Mouse (Mus musculus): Measurements from ENCODE around the gene Cpsf7. TPM values are rescaled to one million over a fixed set of nuclear protein-coding genes. Genes with fewer than 3 reads are reported as not detected.

Gene Cpsf7
- polyA plus RNA-seq, 1 experiment from 2014 or later, result 47.6 TPM

DNA sequence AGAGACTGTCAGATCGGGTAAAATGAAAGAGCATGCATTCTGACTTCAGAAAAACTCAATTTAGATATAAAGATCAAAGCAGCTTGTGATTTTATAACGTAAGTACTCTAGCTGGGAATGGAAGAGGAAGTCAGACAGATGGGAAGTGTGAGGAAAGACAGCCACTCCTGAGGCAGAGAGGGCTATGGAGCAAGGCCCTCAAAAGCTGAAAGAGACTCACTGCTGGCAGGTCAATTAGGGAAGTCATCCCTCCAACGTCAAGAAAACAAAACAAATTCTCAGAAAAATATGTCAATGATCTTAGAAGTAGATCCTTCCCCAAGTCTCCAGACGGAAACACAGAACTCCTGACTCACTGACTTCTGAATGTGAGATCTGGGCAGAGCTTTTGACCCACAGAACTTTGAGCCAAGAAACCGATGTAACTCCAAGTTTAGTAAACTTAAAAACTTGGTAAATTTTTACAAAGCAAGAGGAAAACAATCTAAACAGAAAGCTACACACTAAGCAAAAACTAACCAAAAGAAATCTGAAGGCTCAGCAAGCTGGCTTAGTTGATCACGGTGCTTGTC is 14.2 kb upstream of the Cpsf7 start:
- no peak overlapping the region for H3K9ac ChIP-seq (ENCODE audit: low read length)
- H3K27ac ChIP-seq (ENCODE audit: low read length), result no peak overlapping the region
- peaks cover 7% of the 10 kb centered on the region; the same call in 1 of the 2 replicates for H3K36me3 ChIP-seq (ENCODE audit: control insufficient read depth, insufficient read depth, low read length)
- no peaks in the 10 kb centered on the region for H3K27me3 ChIP-seq (ENCODE audit: control insufficient read depth, insufficient read depth, low read depth, low read length)
- WGBS, result 66% methylated on average over 6 of the region's 6 CpGs
- no peaks in the 10 kb centered on the region for H3K4me1 ChIP-seq (replicated peaks; ENCODE audit: control insufficient read depth, insufficient read depth, low read length)
- ATAC-seq (ENCODE audit: low read depth), result no peak
- no peak overlapping the region for H3K4me2 ChIP-seq (ENCODE audit: low read depth, low read length)
- H3K4me3 ChIP-seq (ENCODE audit: low read length), result no peak overlapping the region
- no peaks in the 10 kb centered on the region for H3K9me3 ChIP-seq (ENCODE audit: control insufficient read depth, low read length)

- no peak for ATAC-seq (ENCODE audit: low read depth)
- H3K27me3 ChIP-seq (ENCODE audit: control insufficient read depth, insufficient read depth, low read depth, low read length), result no peaks in the 10 kb centered on the region
- peaks cover 6% of the 10 kb centered on the region for H3K4me1 ChIP-seq (replicated peaks; ENCODE audit: control insufficient read depth, insufficient read depth, low read length)
- no peak overlapping the region for H3K27ac ChIP-seq (ENCODE audit: low read length)
- no peak overlapping the region for H3K4me2 ChIP-seq (ENCODE audit: low read depth, low read length)
- no peaks in the 10 kb centered on the region for H3K9me3 ChIP-seq (ENCODE audit: control insufficient read depth, low read length)
- H3K36me3 ChIP-seq (ENCODE audit: control insufficient read depth, insufficient read depth, low read length), result peaks cover 6% of the 10 kb centered on the region
- H3K9ac ChIP-seq (ENCODE audit: low read length), result no peak overlapping the region
- 49% methylated on average over 1 of the region's 1 CpGs for WGBS
- no peak overlapping the region for H3K4me3 ChIP-seq (ENCODE audit: low read length)
Observed at GRCm38 (mm10) chr19:10520355-10520754, 4.7 kb upstream of the Cpsf7 start.

DNA sequence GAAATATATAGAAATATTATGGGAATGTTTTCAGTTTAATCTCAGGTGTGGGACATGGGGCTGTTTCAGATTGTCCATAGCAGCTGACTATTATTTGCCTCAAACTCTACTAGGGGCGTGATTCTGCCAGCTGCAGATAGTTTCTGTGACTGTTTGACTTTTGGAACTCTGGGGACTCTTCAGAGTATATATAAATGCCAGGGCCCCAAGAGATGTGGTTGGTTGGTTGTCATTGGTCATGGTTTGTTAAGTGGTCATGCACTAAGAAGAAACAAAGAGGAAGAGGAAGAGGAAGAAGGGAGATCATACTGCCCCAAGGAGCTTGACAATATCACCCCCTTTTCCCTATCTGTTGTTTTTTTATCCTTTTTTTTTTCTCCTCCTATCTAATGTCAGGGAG is 3.1 kb upstream of the Cpsf7 start:
- no peak for ATAC-seq (ENCODE audit: low read depth)
- no peak overlapping the region for H3K27ac ChIP-seq (ENCODE audit: low read length)
- no peaks in the 10 kb centered on the region for H3K9me3 ChIP-seq (ENCODE audit: control insufficient read depth, low read length)
- H3K27me3 ChIP-seq (ENCODE audit: control insufficient read depth, insufficient read depth, low read depth, low read length), result no peaks in the 10 kb centered on the region
- H3K4me1 ChIP-seq (replicated peaks; ENCODE audit: control insufficient read depth, insufficient read depth, low read length), result peaks cover 14% of the 10 kb centered on the region
- H3K4me3 ChIP-seq (ENCODE audit: low read length), result no peak overlapping the region
- peaks cover 1% of the 10 kb centered on the region; the same call in 1 of the 2 replicates for H3K36me3 ChIP-seq (ENCODE audit: control insufficient read depth, insufficient read depth, low read length)
- no peak overlapping the region for H3K9ac ChIP-seq (ENCODE audit: low read length)
- H3K4me2 ChIP-seq (ENCODE audit: low read depth, low read length), result no peak overlapping the region
- 75% methylated on average over 1 of the region's 1 CpGs for WGBS

DNA sequence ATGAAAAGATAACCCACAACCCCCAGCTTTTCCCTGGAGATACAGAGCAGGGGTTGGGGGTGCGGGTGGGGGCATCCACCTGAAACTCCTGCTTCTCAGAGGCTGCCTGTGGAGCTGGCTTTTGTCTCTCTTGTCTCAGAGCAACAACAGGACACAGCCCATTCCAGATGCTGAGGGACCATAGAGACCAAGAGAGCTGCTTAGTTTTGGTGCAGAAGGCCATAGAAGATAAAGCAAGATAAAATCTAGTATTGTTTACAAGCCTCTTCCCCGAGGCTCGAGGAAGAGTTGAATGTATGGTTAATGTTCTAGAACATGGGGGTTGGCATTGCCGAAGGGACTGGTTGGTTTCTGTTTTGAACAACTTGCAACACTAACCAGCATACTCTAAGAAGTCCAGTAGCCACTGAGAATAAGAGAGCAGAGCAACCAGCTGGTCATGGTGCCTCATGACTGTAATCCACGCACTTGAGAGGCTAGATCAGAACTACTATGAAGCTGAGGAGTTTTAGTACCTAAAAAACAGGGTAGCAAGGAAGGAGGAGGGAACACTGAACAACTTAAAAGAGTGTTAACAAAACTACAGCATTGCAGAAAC is 1.5 kb upstream of the Cpsf7 start:
- no peak for ATAC-seq (ENCODE audit: low read depth)
- no peaks in the 10 kb centered on the region for H3K27me3 ChIP-seq (ENCODE audit: control insufficient read depth, insufficient read depth, low read depth, low read length)
- no peak overlapping the region for H3K27ac ChIP-seq (ENCODE audit: low read length)
- H3K9ac ChIP-seq (ENCODE audit: low read length), result no peak overlapping the region
- no peak overlapping the region for H3K4me3 ChIP-seq (ENCODE audit: low read length)
- WGBS, result 65% methylated on average over 5 of the region's 5 CpGs
- no peak overlapping the region for H3K4me2 ChIP-seq (ENCODE audit: low read depth, low read length)
- peaks cover 15% of the 10 kb centered on the region for H3K4me1 ChIP-seq (replicated peaks; ENCODE audit: control insufficient read depth, insufficient read depth, low read length)
- peaks cover 3% of the 10 kb centered on the region; the same call in 1 of the 2 replicates for H3K36me3 ChIP-seq (ENCODE audit: control insufficient read depth, insufficient read depth, low read length)
- no peaks in the 10 kb centered on the region for H3K9me3 ChIP-seq (ENCODE audit: control insufficient read depth, low read length)

DNA sequence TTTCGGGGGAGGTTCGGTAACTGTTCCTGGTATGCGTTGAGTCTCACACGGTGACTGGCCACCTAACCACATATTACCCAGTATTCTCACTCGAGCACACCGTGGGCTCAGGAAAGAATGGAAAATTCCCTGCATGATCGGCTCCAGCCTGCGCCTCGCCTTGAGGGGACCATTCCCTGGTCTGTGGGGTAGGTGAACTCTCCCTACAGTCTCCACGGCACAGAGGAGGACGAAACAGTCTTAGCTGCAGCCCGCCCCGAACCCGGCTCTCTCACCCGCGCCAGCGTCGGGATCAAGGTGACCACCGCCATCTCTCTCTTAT is 321 bp upstream of the Cpsf7 start:
- ATAC-seq (ENCODE audit: low read depth), result no peak
- Histone ChIP-seq H3K36me3 (ENCODE audit: control insufficient read depth, insufficient read depth, low read length) (peaks cover 3% of the 10 kb centered on the region; the same call in 1 of the 2 replicates), H3K4me2 (ENCODE audit: low read depth, low read length) (peak overlapping the region; percentile 81), H3K4me3 (ENCODE audit: low read length) (peak overlapping the region; percentile 97), H3K4me1 (replicated peaks; ENCODE audit: control insufficient read depth, insufficient read depth, low read length) (peaks cover 15% of the 10 kb centered on the region), H3K27ac (ENCODE audit: low read length) (peak overlapping the region; percentile 98), H3K9ac (ENCODE audit: low read length) (peak overlapping the region; percentile 100), H3K27me3 (ENCODE audit: control insufficient read depth, insufficient read depth, low read depth, low read length) (no peaks in the 10 kb centered on the region), H3K9me3 (ENCODE audit: control insufficient read depth, low read length) (no peaks in the 10 kb centered on the region)
- 1% methylated on average over 19 of the region's 19 CpGs for WGBS

GRCm38 (mm10) chr19:10525910-10526309 is 844 bp downstream of the Cpsf7 start, which contains the start of gene Sdhaf2:
Sdhaf2 (minus strand) TSS chr19:10526142.
- no peaks in the 10 kb centered on the region for H3K9me3 ChIP-seq (ENCODE audit: control insufficient read depth, low read length)
- ATAC-seq (ENCODE audit: low read depth), result no peak
- H3K4me2 ChIP-seq (ENCODE audit: low read depth, low read length), result peak within 1 kb of the TSS; percentile 81
- H3K36me3 ChIP-seq (ENCODE audit: control insufficient read depth, insufficient read depth, low read length), result peaks cover 11% of the 10 kb centered on the region
- no peaks in the 10 kb centered on the region for H3K27me3 ChIP-seq (ENCODE audit: control insufficient read depth, insufficient read depth, low read depth, low read length)
- H3K4me1 ChIP-seq (replicated peaks; ENCODE audit: control insufficient read depth, insufficient read depth, low read length), result peaks cover 15% of the 10 kb centered on the region
- H3K9ac ChIP-seq (ENCODE audit: low read length), result peak within 1 kb of the TSS; percentile 100
- peak within 1 kb of the TSS; percentile 98 for H3K27ac ChIP-seq (ENCODE audit: low read length)
- 0% methylated on average over 11 of the region's 11 CpGs for WGBS
- H3K4me3 ChIP-seq (ENCODE audit: low read length), result peak within 1 kb of the TSS; percentile 97

DNA sequence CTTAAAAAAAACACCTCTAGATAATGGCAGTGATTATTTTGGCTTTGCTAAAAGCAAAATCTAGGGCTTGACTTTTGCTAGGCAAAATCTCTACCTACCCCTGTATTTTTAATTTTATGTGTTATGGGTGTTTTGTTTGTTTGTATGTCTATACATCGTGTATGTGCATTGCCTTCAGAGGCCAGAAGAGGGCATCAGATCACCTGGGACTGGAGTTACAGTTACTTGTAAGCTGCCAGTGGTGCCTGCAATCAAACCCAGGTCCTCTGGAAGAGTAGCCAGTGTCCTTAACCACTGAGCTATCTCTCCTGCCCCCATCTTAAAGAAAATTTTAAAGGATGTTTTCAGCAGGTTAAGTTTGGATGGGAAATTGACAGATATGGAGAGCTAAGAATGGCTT is 5.0 kb downstream of the Cpsf7 start:
- peaks cover 36% of the 10 kb centered on the region for H3K36me3 ChIP-seq (ENCODE audit: control insufficient read depth, insufficient read depth, low read length)
- H3K9me3 ChIP-seq (ENCODE audit: control insufficient read depth, low read length), result no peaks in the 10 kb centered on the region
- WGBS, result 92% methylated on average over 1 of the region's 1 CpGs
- no peak for ATAC-seq (ENCODE audit: low read depth)
- no peak overlapping the region for H3K9ac ChIP-seq (ENCODE audit: low read length)
- H3K4me3 ChIP-seq (ENCODE audit: low read length), result no peak overlapping the region
- H3K27me3 ChIP-seq (ENCODE audit: control insufficient read depth, insufficient read depth, low read depth, low read length), result no peaks in the 10 kb centered on the region
- no peak overlapping the region for H3K27ac ChIP-seq (ENCODE audit: low read length)
- peaks cover 9% of the 10 kb centered on the region for H3K4me1 ChIP-seq (replicated peaks; ENCODE audit: control insufficient read depth, insufficient read depth, low read length)
- no peak overlapping the region for H3K4me2 ChIP-seq (ENCODE audit: low read depth, low read length)

DNA sequence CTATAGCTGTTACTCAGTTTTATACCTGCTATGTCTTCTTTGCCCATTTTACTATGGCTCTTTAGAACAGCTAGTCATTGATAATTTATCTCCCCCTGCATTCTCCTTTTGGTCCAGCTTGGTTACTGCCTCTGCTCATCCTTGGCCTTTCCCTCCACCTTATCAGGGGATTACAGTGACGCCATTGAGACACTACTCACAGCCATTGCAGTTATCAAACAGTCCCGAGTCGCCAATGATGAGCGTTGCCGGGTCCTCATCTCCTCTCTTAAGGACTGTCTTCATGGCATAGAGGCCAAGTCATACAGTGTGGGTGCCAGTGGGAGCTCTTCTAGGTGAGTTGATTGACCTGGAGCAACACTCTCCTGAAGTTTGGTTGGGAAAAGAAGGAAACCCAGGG is 14.4 kb downstream of the Cpsf7 start:
- Histone ChIP-seq H3K36me3 (ENCODE audit: control insufficient read depth, insufficient read depth, low read length) (peaks cover 65% of the 10 kb centered on the region), H3K4me3 (ENCODE audit: low read length) (no peak overlapping the region), H3K27me3 (ENCODE audit: control insufficient read depth, insufficient read depth, low read depth, low read length) (no peaks in the 10 kb centered on the region), H3K4me2 (ENCODE audit: low read depth, low read length) (no peak overlapping the region), H3K9ac (ENCODE audit: low read length) (no peak overlapping the region), H3K4me1 (replicated peaks; ENCODE audit: control insufficient read depth, insufficient read depth, low read length) (no peaks in the 10 kb centered on the region), H3K27ac (ENCODE audit: low read length) (no peak overlapping the region), H3K9me3 (ENCODE audit: control insufficient read depth, low read length) (no peaks in the 10 kb centered on the region)
- no peak for ATAC-seq (ENCODE audit: low read depth)
- 90% methylated on average over 5 of the region's 5 CpGs for WGBS

GRCm38 (mm10) chr19:10555624-10556510 is 30.8 kb downstream of the Cpsf7 start, which contains the start of gene Tmem216:
Tmem216 (minus strand) TSS chr19:10556238.
- ATAC-seq (ENCODE audit: low read depth), result peak; percentile 99
- 1% methylated on average over 43 of the region's 43 CpGs for WGBS
- peak within 1 kb of the TSS; percentile 84 for H3K4me2 ChIP-seq (ENCODE audit: low read depth, low read length)
- peak within 1 kb of the TSS; percentile 60 for H3K4me3 ChIP-seq (ENCODE audit: low read length)
- no peaks in the 10 kb centered on the region for H3K27me3 ChIP-seq (ENCODE audit: control insufficient read depth, insufficient read depth, low read depth, low read length)
- peak within 1 kb of the TSS; percentile 76 for H3K27ac ChIP-seq (ENCODE audit: low read length)
- H3K9me3 ChIP-seq (ENCODE audit: control insufficient read depth, low read length), result no peaks in the 10 kb centered on the region
- H3K9ac ChIP-seq (ENCODE audit: low read length), result peak within 1 kb of the TSS; percentile 76
- H3K4me1 ChIP-seq (replicated peaks; ENCODE audit: control insufficient read depth, insufficient read depth, low read length), result peaks cover 6% of the 10 kb centered on the region
- H3K36me3 ChIP-seq (ENCODE audit: control insufficient read depth, insufficient read depth, low read length), result peaks cover 7% of the 10 kb centered on the region
